Mouse (Mus musculus): ENCODE measurements around the gene Usp35.

DNA sequence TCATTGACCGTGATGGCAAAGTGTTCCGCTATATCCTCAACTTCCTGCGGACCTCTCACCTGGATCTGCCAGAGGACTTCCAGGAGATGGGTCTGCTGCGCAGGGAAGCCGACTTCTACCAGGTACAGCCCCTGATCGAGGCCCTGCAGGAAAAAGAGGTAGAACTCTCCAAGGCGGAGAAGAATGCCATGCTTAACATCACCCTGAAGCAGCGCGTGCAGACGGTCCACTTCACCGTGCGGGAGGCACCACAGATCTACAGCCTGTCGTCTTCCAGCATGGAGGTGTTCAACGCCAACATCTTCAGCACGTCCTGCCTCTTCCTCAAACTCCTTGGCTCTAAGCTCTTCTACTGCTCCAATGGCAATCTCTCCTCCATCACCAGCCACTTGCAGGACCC lies 15.6 kb upstream of the Usp35 start:
- TF ChIP-seq CTCF (IDR thresholded peaks at IDR 0.05; ENCODE audit: low read depth, low read length) = no peak
- no peak for TF ChIP-seq POLR2A (IDR thresholded peaks at IDR 0.05; ENCODE audit: extremely low read depth, insufficient read depth, low read length)

Measured in liver, adult 2 months (tissue).